Mouse (Mus musculus) frontal cortex, postnatal 10 days (tissue): ENCODE measurements at regions not wholly inside any gene's neighbourhood (a gene's known extent, or its start where the extent isn't known, plus 50 kb on each side); places are given as distances from the start of the nearest gene placed in this dataset.

Experiments
- DNase-seq, 2 experiments: peaks; one replicate each; pipeline ENCODE4 v3.0.0; 2022; ENCODE audit warnings: low spot score in 2 of 2, mixed read lengths in 1 of 2

- no peak for DNase-seq
Observed at GRCm38 (mm10) chr4:68382007-68382406, 572.2 kb downstream of the Brinp1 start.

GRCm38 (mm10) chr4:68367983-68368382, 586.2 kb downstream of the Brinp1 start:
- no peak for DNase-seq

GRCm38 (mm10) chr4:68319575-68319974, 634.6 kb downstream of the Brinp1 start:
- no peak for DNase-seq

- DNase-seq = no peak
Observed at GRCm38 (mm10) chr4:68312751-68313150, 641.4 kb downstream of the Brinp1 start.

- no peak for DNase-seq
Observed at GRCm38 (mm10) chr4:68284845-68285244, 669.4 kb downstream of the Brinp1 start.

- DNase-seq = no peak
Observed at GRCm38 (mm10) chr4:68280903-68281302, 673.3 kb downstream of the Brinp1 start.

- no peak for DNase-seq
Observed at GRCm38 (mm10) chr4:68275063-68275708, 679.0 kb downstream of the Brinp1 start.
